Mouse (Mus musculus): Measurements from ENCODE around the gene Slc36a2. TPM values are rescaled to one million over a fixed set of nuclear protein-coding genes. Genes with fewer than 3 reads are reported as not detected.
A peak's percentile ranks its signal among the peaks of the same experiment; 100 is the strongest.

Gene Slc36a2
- polyA plus RNA-seq, 1 experiment from 2014 or later: 0.10 TPM

GRCm38 (mm10) chr11:55137646-55138045 is 47.2 kb downstream of the Slc36a2 start:
- no peak for DNase-seq (ENCODE audit: low spot score)
- TF ChIP-seq EP300 (optimal IDR thresholded peaks at IDR 0.05): no peak
- TF ChIP-seq CTCF (IDR thresholded peaks at IDR 0.05; ENCODE audit: low read depth): no peak
- no peaks in the 10 kb centered on the region for H3K4me1 ChIP-seq (replicated peaks; ENCODE audit: control insufficient read depth, insufficient read depth)
- no peak for ATAC-seq (ENCODE audit: low FRiP score, low TSS enrichment)
- no peak overlapping the region for H3K9ac ChIP-seq (ENCODE audit: low read length)
- no peaks in the 10 kb centered on the region for H3K36me3 ChIP-seq (ENCODE audit: control insufficient read depth, insufficient read depth, low read length)
- no peak overlapping the region for H3K4me3 ChIP-seq (ENCODE audit: low read depth, low read length)
- H3K27ac ChIP-seq (replicated peaks): no peak overlapping the region
- no peak overlapping the region for H3K4me2 ChIP-seq (replicated peaks; ENCODE audit: low read depth)
- H3K27me3 ChIP-seq (ENCODE audit: control insufficient read depth, insufficient read depth, low read length): no peaks in the 10 kb centered on the region
- no peaks in the 10 kb centered on the region for H3K9me3 ChIP-seq (ENCODE audit: control insufficient read depth, low read length)

- Histone ChIP-seq H3K4me2 (replicated peaks; ENCODE audit: low read depth) (no peak overlapping the region), H3K9ac (ENCODE audit: low read length) (no peak overlapping the region), H3K36me3 (ENCODE audit: control insufficient read depth, insufficient read depth, low read length) (no peaks in the 10 kb centered on the region), H3K4me3 (ENCODE audit: low read depth, low read length) (no peak overlapping the region), H3K27me3 (ENCODE audit: control insufficient read depth, insufficient read depth, low read length) (no peaks in the 10 kb centered on the region), H3K27ac (replicated peaks) (no peak overlapping the region), H3K9me3 (ENCODE audit: control insufficient read depth, low read length) (no peaks in the 10 kb centered on the region), H3K4me1 (replicated peaks; ENCODE audit: control insufficient read depth, insufficient read depth) (no peaks in the 10 kb centered on the region)
- ATAC-seq (ENCODE audit: low FRiP score, low TSS enrichment): no peak
- TF ChIP-seq EP300 (optimal IDR thresholded peaks at IDR 0.05) (no peak), CTCF (IDR thresholded peaks at IDR 0.05; ENCODE audit: low read depth) (no peak)
- 75% methylated on average over 15 of the region's 15 CpGs for WGBS
- DNase-seq (ENCODE audit: low spot score): no peak
Observed at GRCm38 (mm10) chr11:55136770-55137547, 47.9 kb downstream of the Slc36a2 start.

- no peak overlapping the region for H3K4me2 ChIP-seq (replicated peaks; ENCODE audit: low read depth)
- no peak for TF ChIP-seq EP300 (optimal IDR thresholded peaks at IDR 0.05)
- no peak for TF ChIP-seq CTCF (IDR thresholded peaks at IDR 0.05; ENCODE audit: low read depth)
- H3K36me3 ChIP-seq (ENCODE audit: control insufficient read depth, insufficient read depth, low read length): no peaks in the 10 kb centered on the region
- H3K9me3 ChIP-seq (ENCODE audit: control insufficient read depth, low read length): no peaks in the 10 kb centered on the region
- no peaks in the 10 kb centered on the region for H3K4me1 ChIP-seq (replicated peaks; ENCODE audit: control insufficient read depth, insufficient read depth)
- no peak overlapping the region for H3K27ac ChIP-seq (replicated peaks)
- ATAC-seq (ENCODE audit: low FRiP score, low TSS enrichment) (no peak), DNase-seq (ENCODE audit: low spot score) (no peak)
- no peak overlapping the region for H3K9ac ChIP-seq (ENCODE audit: low read length)
- 92% methylated on average over 5 of the region's 5 CpGs for WGBS
- H3K4me3 ChIP-seq (ENCODE audit: low read depth, low read length): no peak overlapping the region
- no peaks in the 10 kb centered on the region for H3K27me3 ChIP-seq (ENCODE audit: control insufficient read depth, insufficient read depth, low read length)
Observed at GRCm38 (mm10) chr11:55134871-55135270, 50.0 kb downstream of the Slc36a2 start.

GRCm38 (mm10) chr11:55134407-55134806 is 50.5 kb downstream of the Slc36a2 start:
- TF ChIP-seq CTCF (IDR thresholded peaks at IDR 0.05; ENCODE audit: low read depth): 0 out of 2 replicates have a peak, but pooled peaks have one; percentile 5
- no peak for TF ChIP-seq EP300 (optimal IDR thresholded peaks at IDR 0.05)
- no peaks in the 10 kb centered on the region for H3K4me1 ChIP-seq (replicated peaks; ENCODE audit: control insufficient read depth, insufficient read depth)
- no peak for ATAC-seq (ENCODE audit: low FRiP score, low TSS enrichment)

GRCm38 (mm10) chr11:55133204-55133603 is 51.7 kb downstream of the Slc36a2 start:
- H3K27me3 ChIP-seq (ENCODE audit: control insufficient read depth, insufficient read depth, low read length): no peaks in the 10 kb centered on the region
- H3K27ac ChIP-seq (replicated peaks): no peak overlapping the region
- no peak for ATAC-seq (ENCODE audit: low FRiP score, low TSS enrichment)

More at GRCm38 (mm10) chr11:55134407-55134806, 50.5 kb downstream of the Slc36a2 start:
- 95% methylated on average over 1 of the region's 1 CpGs for WGBS
- Histone ChIP-seq H3K9ac (ENCODE audit: low read length) (no peak overlapping the region), H3K27ac (replicated peaks) (no peak overlapping the region), H3K27me3 (ENCODE audit: control insufficient read depth, insufficient read depth, low read length) (no peaks in the 10 kb centered on the region), H3K36me3 (ENCODE audit: control insufficient read depth, insufficient read depth, low read length) (no peaks in the 10 kb centered on the region), H3K4me3 (ENCODE audit: low read depth, low read length) (no peak overlapping the region), H3K9me3 (ENCODE audit: control insufficient read depth, low read length) (no peaks in the 10 kb centered on the region), H3K4me2 (replicated peaks; ENCODE audit: low read depth) (no peak overlapping the region)
- no peak for DNase-seq (ENCODE audit: low spot score)

GRCm38 (mm10) chr11:55131946-55132345 is 52.9 kb downstream of the Slc36a2 start:
- no peak overlapping the region for H3K27ac ChIP-seq (replicated peaks)
- no peaks in the 10 kb centered on the region for H3K4me1 ChIP-seq (replicated peaks; ENCODE audit: control insufficient read depth, insufficient read depth)
- H3K36me3 ChIP-seq (ENCODE audit: control insufficient read depth, insufficient read depth, low read length): no peaks in the 10 kb centered on the region
- no peak overlapping the region for H3K9ac ChIP-seq (ENCODE audit: low read length)
- 48% methylated on average over 1 of the region's 1 CpGs for WGBS
- no peak overlapping the region for H3K4me3 ChIP-seq (ENCODE audit: low read depth, low read length)
- no peak overlapping the region for H3K4me2 ChIP-seq (replicated peaks; ENCODE audit: low read depth)
- H3K27me3 ChIP-seq (ENCODE audit: control insufficient read depth, insufficient read depth, low read length): no peaks in the 10 kb centered on the region
- ATAC-seq (ENCODE audit: low FRiP score, low TSS enrichment) (no peak), DNase-seq (ENCODE audit: low spot score) (no peak)
- H3K9me3 ChIP-seq (ENCODE audit: control insufficient read depth, low read length): no peaks in the 10 kb centered on the region
- TF ChIP-seq CTCF (IDR thresholded peaks at IDR 0.05; ENCODE audit: low read depth): no peak
- TF ChIP-seq EP300 (optimal IDR thresholded peaks at IDR 0.05): no peak

More at GRCm38 (mm10) chr11:55133204-55133603, 51.7 kb downstream of the Slc36a2 start:
- H3K36me3 ChIP-seq (ENCODE audit: control insufficient read depth, insufficient read depth, low read length): no peaks in the 10 kb centered on the region
- no peaks in the 10 kb centered on the region for H3K9me3 ChIP-seq (ENCODE audit: control insufficient read depth, low read length)
- no peak overlapping the region for H3K9ac ChIP-seq (ENCODE audit: low read length)
- WGBS: 94% methylated on average over 1 of the region's 1 CpGs
- no peaks in the 10 kb centered on the region for H3K4me1 ChIP-seq (replicated peaks; ENCODE audit: control insufficient read depth, insufficient read depth)
- no peak for DNase-seq (ENCODE audit: low spot score)
- no peak for TF ChIP-seq EP300 (optimal IDR thresholded peaks at IDR 0.05)
- TF ChIP-seq CTCF (IDR thresholded peaks at IDR 0.05; ENCODE audit: low read depth): no peak
- H3K4me2 ChIP-seq (replicated peaks; ENCODE audit: low read depth): no peak overlapping the region
- H3K4me3 ChIP-seq (ENCODE audit: low read depth, low read length): no peak overlapping the region

Measured in stomach, postnatal 0 days (tissue).